Mouse (Mus musculus): Measurements from ENCODE around the gene Sync.

The Sync gene

DNA sequence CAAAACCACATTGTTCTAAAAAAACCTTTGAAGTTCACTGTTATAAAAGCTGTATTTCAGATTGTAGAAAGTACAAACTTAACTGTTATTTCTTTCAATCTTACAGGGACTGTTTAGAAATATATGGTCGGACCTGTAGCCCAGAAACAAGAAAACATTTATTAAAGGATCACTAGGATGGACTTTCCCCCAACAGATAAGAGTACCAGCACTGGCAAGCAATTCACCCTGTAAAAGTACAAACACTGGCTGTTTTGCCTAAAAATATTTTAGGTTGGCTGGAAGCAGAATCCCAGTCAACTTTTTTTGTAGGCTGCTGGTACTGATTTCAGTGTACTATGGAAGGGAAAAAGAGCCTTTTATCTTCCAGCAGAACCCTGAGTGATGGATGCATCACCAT is 20.5 kb downstream of the Sync start:
- no peak for DNase-seq

DNA sequence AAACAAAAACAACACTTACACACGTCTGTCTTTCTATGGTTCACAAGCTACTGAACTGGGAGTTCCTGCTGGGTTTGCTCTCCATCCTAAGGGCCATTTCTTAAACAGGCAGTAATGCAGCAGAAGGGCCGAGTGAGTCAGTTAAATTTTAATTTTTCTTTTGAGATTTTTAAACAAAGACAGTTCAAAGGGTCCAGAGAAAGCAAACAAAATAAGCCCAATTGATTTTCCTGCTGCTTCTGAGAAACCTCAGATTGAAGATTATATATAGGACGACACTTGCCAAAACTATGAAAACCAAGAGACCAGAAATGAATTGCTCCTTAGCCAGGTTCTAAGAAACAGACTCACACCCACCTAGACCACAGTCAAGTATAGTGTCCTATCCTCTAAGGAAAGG is 26.5 kb downstream of the Sync start:
- DNase-seq = no peak

DNA sequence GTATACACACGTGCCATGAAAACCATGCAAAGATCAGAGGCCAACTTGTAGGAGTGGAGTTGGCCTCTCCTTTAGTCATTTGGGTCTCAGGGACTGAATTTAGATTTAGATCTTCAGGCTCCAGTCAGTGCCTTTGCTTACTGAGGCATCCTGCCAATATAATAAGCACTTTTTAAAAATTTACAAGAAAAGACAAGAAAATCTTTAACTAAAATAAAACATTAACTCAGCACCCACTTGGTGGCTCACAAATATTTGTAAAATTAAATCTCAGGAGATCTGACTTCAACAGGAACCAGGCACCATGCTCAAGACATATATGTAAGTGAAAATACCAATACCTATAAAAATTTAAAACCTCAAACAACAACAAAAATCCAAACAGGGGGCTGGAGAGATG is 33.5 kb downstream of the Sync start:
- no peak for DNase-seq

DNA sequence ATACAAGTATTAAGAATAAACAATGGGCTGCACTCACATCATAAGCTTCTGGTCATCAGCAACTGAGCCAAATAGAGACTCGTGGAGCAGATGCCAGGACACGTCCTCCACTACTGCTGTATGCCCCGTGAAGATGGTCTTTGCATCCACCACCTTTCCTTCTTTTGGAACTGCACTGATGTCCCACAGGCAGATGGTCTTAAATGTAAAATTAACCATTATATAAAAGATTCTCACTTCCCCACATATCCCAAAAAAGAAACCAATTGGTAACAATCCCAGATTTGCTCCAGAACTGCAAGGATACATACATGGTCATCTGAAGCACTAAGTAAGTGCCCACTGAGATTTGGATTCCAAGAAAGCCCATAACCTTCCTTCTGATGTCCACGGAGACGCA is 34.6 kb downstream of the Sync start:
- DNase-seq = no peak

DNA sequence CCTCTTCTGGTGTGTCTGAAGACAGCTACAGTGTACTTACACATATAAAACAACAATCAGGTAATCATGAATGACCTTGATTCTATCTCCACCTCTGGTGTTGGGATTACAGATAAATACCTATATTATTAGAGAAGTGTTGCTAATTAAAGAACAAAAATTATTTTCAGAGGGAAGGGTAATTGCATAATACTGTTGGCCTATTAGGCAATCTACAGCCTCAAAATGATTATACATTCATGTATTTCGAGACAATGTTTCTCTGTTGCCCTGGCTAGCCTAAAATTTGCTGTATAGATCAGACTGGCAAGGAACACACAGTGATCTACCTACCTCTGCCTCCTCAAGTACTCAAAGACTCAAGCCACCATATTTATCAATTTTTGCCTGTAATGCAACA is 36.1 kb downstream of the Sync start:
- DNase-seq = no peak

DNA sequence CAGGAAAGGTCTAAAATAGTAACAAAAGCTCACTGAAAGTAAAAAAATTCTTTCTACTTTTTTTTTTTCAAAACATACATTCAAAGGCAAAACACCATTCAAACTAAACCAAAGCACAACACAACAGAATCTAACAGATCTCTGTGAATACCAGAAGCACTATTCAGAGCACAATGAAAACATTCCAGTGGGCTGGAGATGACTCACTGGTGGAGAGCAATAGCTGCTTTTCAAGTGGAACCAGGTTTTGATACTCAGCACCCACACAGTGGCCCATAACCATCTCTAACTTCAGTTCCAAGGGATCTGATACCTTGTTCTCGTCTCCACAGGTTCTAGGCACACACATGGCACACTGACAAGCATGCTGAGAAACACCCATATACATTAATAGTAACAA is 37.3 kb downstream of the Sync start:
- DNase-seq = no peak

DNA sequence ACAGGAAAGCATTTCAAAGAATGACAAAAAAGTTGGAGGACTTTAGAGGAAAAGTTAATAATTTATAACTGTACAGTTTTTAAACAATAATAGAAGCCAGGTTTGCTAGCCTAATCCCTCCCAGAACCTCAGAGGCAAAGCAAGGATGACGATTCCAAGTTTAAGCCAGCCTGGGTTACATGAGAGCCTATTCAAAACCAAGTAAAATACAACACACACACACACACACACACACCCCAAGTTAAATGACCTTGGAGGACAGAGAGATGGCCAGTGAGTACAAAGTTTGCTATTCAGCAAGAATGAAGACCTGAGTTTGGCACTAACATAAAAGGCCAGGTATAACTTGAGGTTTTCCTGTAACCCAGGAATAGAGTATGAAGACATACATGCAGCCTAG is 38.8 kb downstream of the Sync start:
- DNase-seq = no peak

DNA sequence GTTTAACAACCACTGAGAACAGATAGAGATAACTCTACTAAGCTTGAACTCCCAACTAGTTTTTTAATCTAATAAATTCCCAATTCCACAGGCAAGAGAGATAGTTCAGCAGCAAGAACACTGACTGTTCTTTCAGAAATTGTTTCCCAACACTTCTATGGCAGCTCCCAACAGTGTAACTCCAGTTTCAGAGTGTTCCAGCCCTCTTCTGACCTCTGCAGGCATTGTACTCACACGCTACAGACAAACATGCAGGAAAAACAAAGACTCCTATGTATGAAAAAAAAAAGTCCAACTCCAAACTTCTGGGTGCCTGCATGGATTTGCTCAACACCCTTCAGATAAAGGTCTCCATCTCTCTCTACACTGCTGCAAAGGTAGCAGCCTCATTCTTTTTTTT is 45.4 kb downstream of the Sync start:
- no peak for DNase-seq

DNA sequence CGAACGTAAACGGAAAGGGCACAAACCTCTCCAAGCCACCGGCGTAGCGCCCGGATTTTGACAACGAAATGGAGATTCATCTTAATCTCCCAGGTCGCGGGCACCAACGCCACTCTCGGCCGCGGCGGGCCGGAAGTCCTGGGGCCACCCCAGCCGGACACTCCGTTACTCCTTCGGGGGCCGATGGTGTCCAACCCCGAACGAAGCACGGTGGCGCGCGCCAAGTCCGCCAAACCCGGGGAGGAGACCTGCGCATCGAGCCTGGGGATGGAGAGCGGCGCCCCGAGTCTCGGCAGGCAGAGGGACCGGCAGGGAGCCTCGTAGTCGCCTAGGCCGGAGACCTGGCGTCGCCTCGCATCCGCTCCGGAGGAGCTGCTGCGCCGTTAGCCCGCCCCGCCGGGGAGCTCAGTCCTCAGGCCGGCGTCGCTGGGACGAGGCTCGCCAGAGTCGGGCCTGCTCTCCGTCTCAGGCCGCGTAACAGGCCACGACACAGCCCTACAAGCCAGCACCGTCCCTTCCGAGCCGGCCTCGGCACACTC is 47.3 kb downstream of the Sync start:
- no peak for DNase-seq

DNA sequence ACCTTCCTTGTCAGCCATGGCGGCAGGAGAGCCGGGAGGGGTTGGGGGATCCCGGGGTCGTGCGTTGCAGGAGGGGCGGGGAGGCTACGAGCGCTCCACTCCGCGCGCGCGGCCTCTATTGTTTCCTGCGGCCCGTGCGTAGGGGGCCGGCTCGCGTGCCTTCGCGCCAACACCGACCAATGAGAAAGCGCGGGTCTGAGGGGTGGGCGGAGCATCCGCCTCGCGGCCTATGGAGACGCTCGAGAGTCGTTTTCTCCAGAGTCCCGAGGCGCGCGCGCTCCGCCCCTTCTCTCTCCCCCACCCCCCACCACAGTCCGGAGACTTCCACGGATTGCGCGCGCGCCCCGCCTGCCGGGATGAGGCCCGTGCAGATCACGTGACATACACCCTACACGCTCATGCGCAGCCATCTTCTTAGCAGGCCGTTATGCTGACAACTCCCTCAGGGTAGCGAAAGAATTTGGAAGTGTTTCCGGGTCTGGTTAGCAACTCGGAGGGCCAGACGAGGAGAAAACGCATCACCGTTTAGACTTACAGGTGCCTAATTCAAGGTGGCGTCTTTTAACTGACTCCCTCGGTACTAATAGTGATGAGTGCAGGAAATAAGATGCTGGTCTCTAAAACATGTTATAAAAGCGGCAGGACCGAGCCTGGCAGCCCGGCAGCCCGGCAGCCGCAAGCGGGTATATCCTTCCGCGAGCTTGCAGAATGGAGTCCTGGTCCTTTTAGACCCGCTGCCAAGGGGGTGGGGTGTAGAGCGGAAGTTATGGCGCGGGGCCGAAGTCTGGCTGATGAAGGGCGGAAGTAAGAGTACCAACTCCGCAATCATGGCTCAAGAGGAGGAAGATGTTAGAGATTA is 48.0 kb downstream of the Sync start, which contains the start of the genes Rbbp4 and Zbtb8os:
TSS of gene Rbbp4 (minus strand) at position 155 of the 859 bp plus-strand sequence.
TSS of gene Zbtb8os (plus strand) at position 480 of the 859 bp plus-strand sequence.
- DNase-seq = peak; percentile 97

DNA sequence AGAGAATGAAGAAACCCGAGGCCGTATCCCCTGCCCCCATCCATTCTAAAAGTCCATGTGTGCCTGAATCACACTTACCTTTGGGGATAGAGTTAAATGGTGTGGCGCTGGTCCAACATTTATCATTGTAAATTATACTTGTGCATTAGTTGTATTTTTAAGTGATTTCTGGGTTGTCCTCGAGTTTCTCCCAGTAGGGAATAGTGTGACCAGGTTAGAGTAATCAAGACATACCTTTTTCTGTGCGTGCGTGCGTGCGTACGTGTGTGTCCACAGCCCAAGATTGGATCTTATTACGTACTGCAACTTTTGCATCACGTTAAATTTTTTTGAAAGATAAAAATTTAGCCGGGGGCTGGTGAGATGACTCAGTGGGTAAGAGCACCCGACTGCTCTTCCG is 48.9 kb downstream of the Sync start:
- no peak for DNase-seq

DNA sequence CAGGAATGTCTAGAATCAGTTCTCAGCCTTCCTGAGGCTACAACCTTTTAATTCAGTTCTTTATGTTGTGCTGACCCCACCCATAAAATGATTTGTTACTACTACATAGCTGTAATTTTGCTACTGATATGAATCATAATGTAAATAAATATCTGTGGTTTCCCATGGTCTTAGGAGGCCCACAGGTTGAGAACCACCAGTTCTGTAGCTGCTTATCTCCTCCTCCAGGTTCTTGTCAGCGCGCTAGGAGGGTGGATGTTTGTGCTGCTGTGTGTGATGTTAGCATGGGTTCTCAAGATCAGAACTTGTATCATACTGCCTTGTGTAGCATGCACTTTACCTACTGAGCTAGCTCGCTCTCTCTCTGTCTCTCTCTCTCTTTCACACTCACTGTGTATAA is 52.3 kb downstream of the Sync start:
- no peak for DNase-seq

DNA sequence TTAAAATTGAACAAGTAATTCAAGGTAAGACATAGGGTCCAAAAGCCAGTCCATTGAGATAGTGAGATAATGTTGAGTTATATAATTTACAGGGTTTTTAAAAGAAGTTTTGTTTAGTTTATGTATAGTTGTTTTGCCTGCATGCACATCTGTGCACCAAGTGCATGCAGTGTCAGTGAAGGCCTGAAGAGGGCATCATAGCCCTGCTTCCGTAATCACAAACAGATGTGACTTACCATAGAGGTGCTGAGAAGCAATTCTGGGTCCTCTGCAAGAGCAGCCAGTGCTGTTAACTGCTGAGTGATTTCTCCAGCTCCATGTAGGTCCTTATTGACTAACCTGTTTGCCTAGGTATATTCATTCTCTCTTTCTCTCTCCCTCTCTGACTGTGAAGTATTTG is 54.5 kb downstream of the Sync start:
- no peak for DNase-seq

DNA sequence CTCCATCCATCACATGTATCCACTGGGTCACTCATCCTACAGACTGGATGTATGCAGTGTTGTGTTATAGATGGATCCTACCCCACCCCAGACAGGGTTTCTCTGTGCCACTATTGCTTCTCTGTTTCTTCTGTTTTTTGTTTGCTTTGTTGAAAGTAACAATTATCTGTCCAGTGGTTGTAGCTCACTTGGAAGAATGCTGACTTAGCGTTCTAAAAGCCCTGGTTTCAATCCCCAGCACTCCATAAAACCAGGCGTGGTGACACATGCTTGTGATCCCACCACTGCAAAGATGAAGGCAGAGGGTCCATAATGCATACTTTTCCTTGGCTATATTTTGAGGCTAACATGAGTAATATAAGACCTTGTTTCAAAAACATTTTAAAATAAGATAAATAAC is 55.3 kb downstream of the Sync start:
- DNase-seq = no peak

DNA sequence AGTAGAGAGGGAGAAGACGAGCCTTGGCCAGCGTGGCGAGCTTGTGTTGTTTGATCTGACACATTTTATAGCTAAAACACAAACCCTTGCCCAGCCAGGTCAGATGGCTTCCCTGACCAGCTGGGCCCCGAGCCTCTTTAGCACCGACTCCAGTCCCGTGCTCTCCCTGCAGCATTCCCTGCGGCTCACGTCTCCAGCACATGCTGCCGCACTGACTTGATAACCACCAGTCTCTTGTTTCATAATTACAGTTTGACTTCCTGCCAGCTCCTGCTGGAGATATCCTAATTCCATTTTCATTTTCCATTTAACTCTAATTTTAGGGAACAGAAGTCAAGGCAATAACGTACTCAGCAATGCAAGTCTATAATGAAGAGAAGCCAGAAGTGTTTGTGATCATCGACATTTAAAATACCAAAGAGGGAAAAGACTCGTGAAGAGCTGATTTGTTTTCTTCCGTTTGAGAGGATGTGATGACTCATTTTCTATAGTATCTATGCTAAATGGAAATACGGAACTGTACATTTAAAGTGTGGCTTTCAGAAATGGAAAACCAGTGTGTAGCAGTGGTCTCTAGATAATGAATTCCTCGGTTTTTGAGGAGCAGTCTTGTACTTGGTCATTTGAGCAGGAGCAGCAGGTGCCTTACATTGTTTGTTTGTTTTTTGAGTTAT is 59.2 kb downstream of the Sync start:
- DNase-seq = no peak

DNA sequence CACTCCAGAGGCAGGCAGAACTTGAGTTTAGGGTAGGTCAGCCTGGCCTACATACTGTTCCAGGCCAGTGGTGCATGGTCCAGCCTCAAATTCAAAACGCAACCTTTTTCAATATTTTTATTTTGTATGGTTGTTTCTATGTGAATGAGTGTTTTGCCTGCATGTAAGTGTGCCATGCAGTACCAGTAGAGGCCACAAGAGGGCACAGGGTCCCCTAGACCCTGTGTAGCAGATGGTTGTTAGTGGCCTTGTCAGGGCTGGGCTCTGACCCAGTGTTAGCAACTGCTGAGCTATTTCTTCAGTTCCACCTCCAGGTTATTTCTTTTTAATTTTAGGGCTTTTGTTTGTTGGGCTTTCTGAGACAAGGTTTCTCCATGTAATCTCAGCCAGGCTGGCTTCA is 63.2 kb downstream of the Sync start:
- peak; percentile 72 for DNase-seq

DNA sequence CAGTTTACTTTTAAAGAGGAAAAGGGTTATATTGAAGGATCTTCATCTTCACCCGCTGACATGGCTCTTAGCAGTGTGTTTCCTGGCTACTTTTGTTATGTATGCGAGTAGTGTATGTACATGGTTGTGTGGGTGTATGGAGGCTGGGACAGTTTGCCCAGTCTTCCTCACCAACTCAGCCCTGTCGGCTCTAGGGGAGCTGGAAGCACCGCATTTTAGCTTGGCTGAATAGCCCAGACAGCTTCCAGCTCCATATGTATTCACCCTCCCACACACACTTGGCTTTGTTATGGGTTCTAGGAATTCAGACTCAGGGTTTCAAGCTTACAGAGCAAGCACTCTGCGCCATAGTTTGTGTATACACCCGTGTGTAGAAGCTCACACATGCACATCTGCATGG is 63.7 kb downstream of the Sync start:
- DNase-seq = no peak

DNA sequence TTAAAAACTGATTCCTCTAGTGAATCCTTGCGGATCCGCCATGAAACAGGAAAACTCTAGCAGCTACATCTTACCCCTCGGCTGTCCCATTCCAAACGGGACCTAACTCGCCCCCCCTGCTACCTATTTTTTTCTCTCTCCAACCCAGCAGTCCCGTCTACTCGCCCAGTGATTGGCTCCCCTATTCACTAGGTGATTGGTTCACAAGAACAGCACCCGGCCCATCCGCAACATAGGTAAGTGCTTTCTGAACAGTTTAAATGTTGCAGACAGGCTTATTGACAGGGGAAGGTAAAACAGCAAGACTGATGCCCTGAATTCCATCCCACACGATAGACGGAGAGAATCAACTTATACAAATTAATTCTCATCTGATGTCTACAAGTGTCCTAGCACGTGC is 65.8 kb downstream of the Sync start:
- DNase-seq = no peak

DNA sequence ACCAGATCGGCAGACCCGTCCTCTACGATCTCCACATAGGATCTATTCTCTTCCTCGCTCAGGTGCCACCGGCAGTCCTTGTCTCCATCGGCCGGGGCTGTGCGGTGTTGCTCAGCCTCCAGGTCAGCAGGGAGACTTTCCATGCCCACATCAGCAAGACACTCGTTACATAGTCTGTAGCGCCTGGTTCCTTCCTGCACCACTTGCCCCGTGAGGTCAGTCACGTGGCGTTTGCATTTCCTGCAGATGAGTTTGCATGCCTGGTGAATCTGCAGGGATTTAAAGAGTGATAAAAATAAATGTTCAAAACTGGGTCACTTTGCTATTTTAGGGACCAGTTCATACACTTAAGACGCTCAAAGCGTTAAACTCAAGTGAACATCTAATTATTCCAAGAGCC is 66.8 kb downstream of the Sync start:
- DNase-seq = no peak

DNA sequence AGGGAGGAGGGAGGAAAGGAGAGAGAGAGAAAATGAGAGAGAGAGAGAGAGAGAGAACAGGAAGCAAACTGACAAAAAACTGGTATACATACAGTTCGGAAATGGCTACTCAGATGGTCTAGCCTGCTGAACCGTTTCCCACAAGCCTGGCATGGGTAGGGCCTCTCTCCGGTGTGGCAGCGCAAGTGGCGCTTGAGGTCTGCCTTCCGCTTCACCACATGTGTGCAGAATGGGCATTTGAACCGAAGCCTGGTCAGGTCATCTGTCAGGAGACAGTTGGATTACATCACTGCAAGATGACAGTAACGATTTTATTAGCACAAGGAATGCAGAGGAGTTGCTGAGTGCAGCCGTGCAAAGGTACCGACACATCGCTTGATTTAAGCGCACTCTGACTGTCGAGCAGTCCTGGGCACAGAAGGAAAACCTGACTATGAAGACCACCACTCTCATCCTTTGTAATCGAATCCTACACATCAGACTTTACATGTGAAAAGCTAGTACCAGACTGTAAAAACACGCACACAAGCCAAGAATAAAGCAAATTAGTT is 70.3 kb downstream of the Sync start:
- DNase-seq = no peak

Measured in thymus, postnatal 25 days (tissue).